Mouse (Mus musculus) right cerebral cortex, postnatal 25 days (tissue): ENCODE measurements around the gene Zfp276.

Experiments used
- DNase-seq: peaks from one replicate; pipeline ENCODE4 v3.0.0; 2022

Zfp276 gene

DNA sequence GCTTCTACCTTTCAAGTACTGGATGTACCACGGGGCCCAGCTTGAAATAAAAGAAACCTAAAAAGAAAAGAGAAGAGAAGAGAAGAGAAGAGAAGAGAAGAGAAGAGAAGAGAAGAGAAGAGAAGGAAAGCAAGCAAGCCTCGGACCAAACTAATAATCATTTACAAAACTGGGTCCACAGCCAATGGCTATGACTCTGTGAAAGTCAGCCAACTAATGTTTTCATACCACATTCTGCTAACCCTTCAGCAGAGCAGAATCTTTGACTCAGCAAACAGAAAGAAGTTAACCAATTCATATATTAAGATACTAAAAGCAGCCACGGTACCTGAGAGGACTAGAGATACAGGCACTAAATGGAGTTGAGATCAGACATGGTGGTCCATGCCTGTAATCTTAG, 38.3 kb downstream of the Zfp276 start:
- DNase-seq, result no peak

DNA sequence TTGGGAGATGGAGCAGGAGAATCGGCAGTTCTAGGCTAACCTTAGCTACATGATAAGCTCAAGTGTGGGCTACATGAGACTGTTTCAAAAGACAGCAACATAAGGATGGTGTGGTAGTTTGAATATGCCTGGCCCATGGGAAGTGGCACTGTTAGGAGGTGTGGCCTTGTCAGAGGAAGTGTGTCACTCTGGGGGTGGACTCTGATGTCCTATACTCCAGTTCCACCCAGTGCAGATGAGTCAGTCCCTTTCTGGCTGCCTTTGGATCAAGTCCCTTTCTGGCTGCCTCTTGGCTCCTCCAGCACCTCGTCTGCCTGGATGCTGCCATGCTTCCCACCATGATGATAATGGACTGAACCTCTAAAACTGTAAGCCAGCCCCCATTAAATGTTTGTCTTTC, 38.8 kb downstream of the Zfp276 start:
- DNase-seq, result no peak

DNA sequence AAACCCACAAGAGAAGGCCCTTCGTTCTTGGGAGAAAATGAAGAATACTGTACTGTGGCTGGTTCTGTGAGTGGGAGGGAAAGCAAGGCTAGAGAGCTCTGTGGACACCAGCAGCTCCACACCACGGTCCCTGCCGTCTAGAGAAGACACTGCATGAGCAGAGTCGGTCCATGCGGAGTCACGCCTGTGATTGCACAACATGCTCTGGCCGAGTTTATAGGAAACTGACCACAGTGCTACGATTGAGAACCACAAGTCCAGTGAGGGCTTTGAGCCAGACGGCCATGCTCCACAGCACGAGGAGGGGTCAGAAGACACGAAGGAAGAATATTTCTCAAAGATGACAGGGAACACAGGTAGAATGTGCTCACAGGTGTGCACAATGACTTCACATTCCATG, 44.3 kb downstream of the Zfp276 start:
- DNase-seq, result no peak

DNA sequence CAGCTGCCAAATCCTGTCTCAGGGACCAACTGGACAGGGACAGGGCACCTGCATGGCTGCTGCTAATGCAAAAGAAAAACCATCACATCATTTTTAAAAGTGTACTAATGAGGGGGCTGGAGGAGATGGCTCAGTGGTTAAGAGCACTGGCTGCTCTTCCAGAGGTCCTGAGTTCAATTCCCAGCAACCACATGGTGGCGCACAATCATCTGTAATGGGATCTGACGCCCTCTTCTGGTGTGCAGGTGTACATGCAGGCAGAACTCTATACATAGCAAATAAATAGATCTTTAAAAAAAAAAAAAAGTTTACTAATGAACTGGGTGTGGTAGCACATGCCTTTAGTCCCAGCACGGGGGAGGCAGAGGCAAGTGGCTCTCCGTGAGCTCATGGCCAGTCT, 54.7 kb downstream of the Zfp276 start:
- DNase-seq, result no peak

DNA sequence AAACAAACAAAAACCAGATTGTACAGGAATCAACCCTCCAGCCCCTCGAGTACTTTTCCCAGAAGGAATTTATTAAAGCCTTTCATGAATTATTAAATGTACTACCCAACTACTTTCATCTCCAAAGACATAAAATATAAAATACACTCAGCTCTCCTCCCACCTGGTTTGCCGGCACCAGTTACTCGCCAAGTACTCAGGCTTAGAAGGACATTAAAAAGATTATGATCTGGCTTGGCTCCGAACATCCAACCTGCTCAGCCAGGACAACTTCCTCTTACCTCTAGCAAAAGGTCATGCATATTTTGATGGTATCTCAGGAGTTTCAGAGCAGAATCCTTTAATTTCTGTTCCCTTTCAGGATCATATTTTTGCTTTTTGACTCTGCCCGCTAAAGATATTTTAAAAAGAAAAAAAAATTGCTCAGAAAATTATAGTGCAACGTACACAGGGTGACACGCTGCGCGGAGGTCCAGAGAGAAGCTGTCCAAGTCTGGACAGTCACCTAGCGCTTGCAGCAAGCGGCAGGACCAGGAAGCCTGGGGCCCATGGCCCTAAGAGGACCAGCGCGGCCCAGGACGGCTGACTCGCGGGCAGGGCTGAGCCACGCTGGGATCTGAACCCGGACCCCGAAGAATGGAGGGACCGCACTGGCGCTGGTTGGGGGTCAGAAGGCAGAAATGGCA, 63.9 kb downstream of the Zfp276 start:
- no peak for DNase-seq

DNA sequence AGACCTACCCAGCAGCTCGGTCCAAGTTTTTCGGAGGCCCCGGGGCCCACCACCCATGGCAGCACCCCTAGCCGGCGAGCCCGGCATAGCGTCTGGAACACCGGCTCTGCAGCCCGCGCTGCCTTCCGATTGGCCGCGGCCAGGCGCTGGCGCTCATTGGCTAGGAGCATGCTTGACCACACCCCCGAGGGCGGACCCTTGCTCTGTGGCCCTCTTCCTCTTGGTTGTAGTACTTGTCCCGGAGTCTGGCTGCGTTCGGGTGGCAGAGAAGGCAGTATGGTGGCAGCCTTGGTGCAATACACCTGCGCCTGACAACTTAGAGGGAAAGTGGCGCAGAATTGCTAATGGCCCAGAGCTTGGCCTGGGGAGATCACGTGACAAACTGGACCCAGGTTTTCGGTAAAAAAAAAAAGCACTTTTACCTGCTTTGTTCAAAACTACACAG, 64.5 kb downstream of the Zfp276 start, which contains the start of gene Fanca:
Fanca (minus strand) TSS at position 110 of the 445 bp plus-strand sequence.
- DNase-seq, result peak; percentile 89
